Mouse (Mus musculus) liver, adult 2 months (tissue): ENCODE results near the gene Ccdc58. TPM values are rescaled to one million over a fixed set of nuclear protein-coding genes. Genes with fewer than 3 reads are reported as not detected.
"Not testable (repeated sequence)": the region's sequence is repeated elsewhere in the genome, so short reads cannot be mapped to it uniquely, and the experiment has no call there.

Experiments used
- DNase-seq: peaks from one replicate; pipeline ENCODE4 v3.0.0-alpha.2; 2011; ENCODE audit warnings: low read depth, low spot score; ENCODE audit errors: extremely low read depth
- H3K27ac ChIP-seq: fragments of 200-500 bp; replicated peaks from 2 replicates; pipeline ENCODE4 v1.5.1; 2012; ENCODE audit warnings: low read depth, mild to moderate bottlenecking, control low read depth, inconsistent platforms, low read length; ENCODE audit not compliant: insufficient read depth
- H3K27me3 ChIP-seq: fragments of 200-500 bp; 2 replicates; pipeline ENCODE4 v1.6.1; 2012; ENCODE audit warnings: mild to moderate bottlenecking, moderate library complexity, low read length, inconsistent platforms; ENCODE audit not compliant: control insufficient read depth, insufficient read depth
- H3K36me3 ChIP-seq: fragments of 200-500 bp; 2 replicates; pipeline ENCODE4 v1.6.1; 2012; ENCODE audit warnings: low read length, inconsistent platforms; ENCODE audit not compliant: control insufficient read depth, insufficient read depth
- H3K4me1 ChIP-seq: fragments of 200-500 bp; 2 replicates; pipeline ENCODE4 v1.6.1; 2011; ENCODE audit warnings: low read length; ENCODE audit not compliant: control insufficient read depth, insufficient read depth
- H3K4me3 ChIP-seq: fragments of 200-500 bp; 2 replicates; pipeline ENCODE4 v1.5.1; 2011; ENCODE audit warnings: low read depth, mild to moderate bottlenecking, control low read depth, low read length, moderate library complexity; ENCODE audit not compliant: insufficient read depth
- H3K79me2 ChIP-seq: fragments of 200-500 bp; 2 replicates; pipeline ENCODE4 v1.6.1; 2012; ENCODE audit warnings: inconsistent platforms, mild to moderate bottlenecking, low read length, moderate library complexity; ENCODE audit not compliant: control insufficient read depth, insufficient read depth
- H3K9ac ChIP-seq: fragments of 200-500 bp; 2 replicates; pipeline ENCODE4 v1.6.1; 2012; ENCODE audit warnings: low read depth, mild to moderate bottlenecking, control low read depth, inconsistent platforms, low read length
- CTCF ChIP-seq: fragments of 200-500 bp; IDR thresholded peaks from 2 replicates; pipeline ENCODE4 v1.5.1; 2011; ENCODE audit warnings: low read depth, low read length, control low read depth
- POLR2A ChIP-seq: fragments of 200-500 bp; IDR thresholded peaks from 2 replicates; pipeline ENCODE4 v1.6.1; 2011; ENCODE audit warnings: low read length, control low read depth; ENCODE audit not compliant: insufficient read depth; ENCODE audit errors: extremely low read depth
- WGBS: fragments of 180-500 bp; shearing (Covaris S2); methylation state at CpG from one replicate; pipeline ENCODE4 v1.1.7; 2018; 5-methylcytosine and 5-hydroxymethylcytosine counted together
- polyA plus RNA-seq: library from polyadenylated mRNA; depleted of rRNA; stranded (reverse); fragments of >200 nt; gene quantifications from 2 replicates; pipeline ENCODE4 v1.2.3, GENCODE M21; 2012
- total RNA-seq: library from RNA; depleted of rRNA; stranded (reverse); fragments of >200 nt; gene quantifications from 2 replicates; pipeline ENCODE4 v1.2.3, GENCODE M21; 2014

Ccdc58 gene
- total and polyA plus RNA-seq, 2 experiments = 16.2 to 54.0 TPM

DNA sequence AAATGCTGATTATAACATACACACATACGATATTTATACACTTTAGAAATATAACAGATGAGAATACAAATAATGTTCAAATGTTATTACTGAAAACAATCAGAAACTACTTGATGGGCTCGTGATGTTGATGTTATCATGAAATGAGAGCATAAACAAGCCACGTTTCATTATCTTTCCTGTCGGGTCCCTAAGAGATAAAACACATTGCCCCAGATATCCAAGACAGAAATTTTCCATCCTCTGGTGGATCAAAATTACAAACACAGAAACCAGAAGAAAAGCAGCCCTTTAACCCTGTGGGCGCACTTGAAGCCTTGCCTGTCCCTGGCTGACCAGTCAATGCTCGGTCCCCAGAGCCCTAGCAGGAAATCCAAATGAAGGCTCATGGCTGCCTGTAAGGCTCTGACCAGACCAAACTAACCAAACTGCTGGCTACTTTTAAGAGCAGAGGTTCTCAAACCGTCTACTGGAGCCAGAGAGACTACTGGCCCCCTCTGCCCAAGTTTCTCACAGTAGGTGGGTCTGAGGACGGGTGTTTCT is 13.5 kb upstream of the Ccdc58 start:
- Histone ChIP-seq H3K27ac (no peak overlapping the region), H3K79me2 (peaks cover 3% of the 10 kb centered on the region; the same call in 1 of the 2 replicates), H3K4me1 (no peaks in the 10 kb centered on the region), H3K36me3 (no peaks in the 10 kb centered on the region), H3K9ac (no peak overlapping the region), H3K4me3 (no peak overlapping the region), H3K27me3 (no peaks in the 10 kb centered on the region)
- no peak for DNase-seq
- 88% methylated on average over 8 of the region's 8 CpGs for WGBS
- no peak for TF ChIP-seq POLR2A
- TF ChIP-seq CTCF = no peak

- not testable (repeated sequence) for DNase-seq, H3K27me3 ChIP-seq, H3K4me1 ChIP-seq, H3K27ac ChIP-seq, H3K9ac ChIP-seq, H3K4me3 ChIP-seq, H3K36me3 ChIP-seq
- H3K79me2 ChIP-seq = peaks cover 15% of the 10 kb centered on the region
- 100% methylated on average over 1 of the region's 1 CpGs for WGBS
Measured at GRCm38 (mm10) chr16:36062534-36062933, 9.0 kb upstream of the Ccdc58 start.

DNA sequence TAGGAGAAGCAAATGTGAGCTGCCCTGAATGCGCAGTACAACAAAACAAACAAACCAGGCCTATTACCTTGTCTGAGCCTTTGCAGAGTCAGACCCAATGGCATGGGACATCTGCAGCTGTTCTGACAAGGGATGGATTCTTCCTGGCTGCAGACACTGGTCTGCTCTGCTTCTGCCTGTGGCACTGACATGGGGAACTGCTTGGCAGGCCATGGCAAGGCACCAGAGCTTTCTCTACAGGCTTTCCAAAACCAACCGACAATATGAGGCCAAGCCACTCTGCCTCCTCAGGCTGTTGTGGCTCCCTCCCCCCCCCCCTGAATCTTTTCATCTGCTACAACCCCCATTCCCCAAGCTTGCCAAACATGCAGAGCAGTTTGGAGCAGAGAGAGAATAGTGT is 8.2 kb upstream of the Ccdc58 start:
- no peaks in the 10 kb centered on the region for H3K27me3 ChIP-seq
- no peaks in the 10 kb centered on the region for H3K36me3 ChIP-seq
- no peak overlapping the region for H3K4me3 ChIP-seq
- H3K9ac ChIP-seq = no peak overlapping the region
- no peak overlapping the region for H3K27ac ChIP-seq
- H3K4me1 ChIP-seq = peaks cover 2% of the 10 kb centered on the region; the same call in 1 of the 2 replicates
- TF ChIP-seq CTCF (no peak), POLR2A (no peak)
- H3K79me2 ChIP-seq = peaks cover 19% of the 10 kb centered on the region
- no peak for DNase-seq
- 73% methylated on average over 2 of the region's 2 CpGs for WGBS

GRCm38 (mm10) chr16:36064904-36065303 is 6.6 kb upstream of the Ccdc58 start:
- DNase-seq = no peak
- 91% methylated on average over 5 of the region's 5 CpGs for WGBS
- Histone ChIP-seq H3K27ac (no peak overlapping the region), H3K4me3 (no peak overlapping the region), H3K4me1 (peaks cover 7% of the 10 kb centered on the region), H3K79me2 (peaks cover 30% of the 10 kb centered on the region), H3K9ac (no peak overlapping the region), H3K27me3 (no peaks in the 10 kb centered on the region), H3K36me3 (no peaks in the 10 kb centered on the region)
- TF ChIP-seq POLR2A (no peak), CTCF (no peak)

GRCm38 (mm10) chr16:36067694-36068093 is 3.8 kb upstream of the Ccdc58 start:
- peaks cover 32% of the 10 kb centered on the region for H3K79me2 ChIP-seq
- DNase-seq = no peak
- WGBS = 58% methylated on average over 2 of the region's 2 CpGs
- H3K4me3 ChIP-seq = no peak overlapping the region
- no peaks in the 10 kb centered on the region for H3K27me3 ChIP-seq
- no peak overlapping the region for H3K9ac ChIP-seq
- TF ChIP-seq POLR2A (no peak), CTCF (no peak)
- no peaks in the 10 kb centered on the region for H3K36me3 ChIP-seq
- no peak overlapping the region for H3K27ac ChIP-seq
- peaks cover 11% of the 10 kb centered on the region for H3K4me1 ChIP-seq

- no peak overlapping the region for H3K9ac ChIP-seq
- WGBS = 75% methylated on average over 3 of the region's 3 CpGs
Measured at GRCm38 (mm10) chr16:36068356-36068755, 3.1 kb upstream of the Ccdc58 start.

More at GRCm38 (mm10) chr16:36068356-36068755, 3.1 kb upstream of the Ccdc58 start:
- Histone ChIP-seq H3K79me2 (peaks cover 29% of the 10 kb centered on the region), H3K27me3 (no peaks in the 10 kb centered on the region), H3K4me1 (peaks cover 12% of the 10 kb centered on the region), H3K36me3 (no peaks in the 10 kb centered on the region), H3K4me3 (no peak overlapping the region), H3K27ac (no peak overlapping the region)
- no peak for DNase-seq
- TF ChIP-seq CTCF = no peak
